Mouse (Mus musculus): ENCODE measurements around the gene Hmgn2. TPM values are rescaled to one million over a fixed set of nuclear protein-coding genes. Genes with fewer than 3 reads are reported as not detected.
A peak's percentile ranks its signal among the peaks of the same experiment; 100 is the strongest.
"Not testable (repeated sequence)": the region's sequence is repeated elsewhere in the genome, so short reads cannot be mapped to it uniquely, and the experiment has no call there.

The Hmgn2 gene
- total RNA-seq (2021) = 100 to 1,000 TPM; 274 to 291 TPM

- intact Hi-C loops (cut with DNase I) = loop anchor here (10.0 kb wide), 1 partner anchor 54 kb away; no protein-coding TSS in a partner anchor
These were observed at the start of gene Hmgn2 for GRCm38 (mm10) chr4:133968150-133968921. Gene Hmgn2 (minus strand): TSS chr4:133968650.

GRCm38 (mm10) chr4:134017201-134017865 is 48.9 kb upstream of the Hmgn2 start:
- no peak for DNase-seq
- intact Hi-C loops (cut with DNase I) = no loop called here

More at GRCm38 (mm10) chr4:133968150-133968921, at the start of gene Hmgn2:
- peak; percentile 66 for DNase-seq

- intact Hi-C loops (cut with DNase I) = no loop called here
- no peak for DNase-seq
These were observed 48.3 kb upstream of the Hmgn2 start for GRCm38 (mm10) chr4:134016767-134017166.

- intact Hi-C loops (cut with DNase I) = no loop called here
- no peak for DNase-seq
These were observed 47.8 kb upstream of the Hmgn2 start for GRCm38 (mm10) chr4:134016208-134016607.

- DNase-seq = no peak
- intact Hi-C loops (cut with DNase I) = no loop called here
These were observed 44.5 kb upstream of the Hmgn2 start for GRCm38 (mm10) chr4:134012858-134013528.

- intact Hi-C loops (cut with DNase I) = no loop called here
- no peak for DNase-seq
These were observed 43.3 kb upstream of the Hmgn2 start for GRCm38 (mm10) chr4:134011450-134012414.

GRCm38 (mm10) chr4:134009709-134010108 is 41.3 kb upstream of the Hmgn2 start:
- intact Hi-C loops (cut with DNase I) = no loop called here
- no peak for DNase-seq

GRCm38 (mm10) chr4:134006845-134007244 is 38.4 kb upstream of the Hmgn2 start:
- no peak for DNase-seq
- intact Hi-C loops (cut with DNase I) = no loop called here

- intact Hi-C loops (cut with DNase I) = no loop called here
- DNase-seq = no peak
These were observed 37.3 kb upstream of the Hmgn2 start for GRCm38 (mm10) chr4:134005581-134006358.

GRCm38 (mm10) chr4:134002903-134003302 is 34.5 kb upstream of the Hmgn2 start:
- intact Hi-C loops (cut with DNase I) = no loop called here
- no peak for DNase-seq

GRCm38 (mm10) chr4:134002246-134002645 is 33.8 kb upstream of the Hmgn2 start:
- DNase-seq = no peak
- intact Hi-C loops (cut with DNase I) = no loop called here

GRCm38 (mm10) chr4:134001710-134002109 is 33.3 kb upstream of the Hmgn2 start:
- DNase-seq = no peak
- intact Hi-C loops (cut with DNase I) = no loop called here

GRCm38 (mm10) chr4:134000466-134001438 is 32.3 kb upstream of the Hmgn2 start, which contains the start of gene Dhdds:
Gene Dhdds (minus strand): TSS chr4:134000918.
- intact Hi-C loops (cut with DNase I) = no loop called here
- peak; percentile 97 for DNase-seq

GRCm38 (mm10) chr4:133994697-133995096 is 26.2 kb upstream of the Hmgn2 start:
- intact Hi-C loops (cut with DNase I) = no loop called here
- no peak for DNase-seq

GRCm38 (mm10) chr4:133991087-133991660 is 22.7 kb upstream of the Hmgn2 start:
- intact Hi-C loops (cut with DNase I) = no loop called here
- no peak for DNase-seq

- intact Hi-C loops (cut with DNase I) = no loop called here
- no peak for DNase-seq
These were observed 21.6 kb upstream of the Hmgn2 start for GRCm38 (mm10) chr4:133990035-133990434.

- intact Hi-C loops (cut with DNase I) = not testable (repeated sequence)
These were observed 19.8 kb upstream of the Hmgn2 start for GRCm38 (mm10) chr4:133988289-133988688.

GRCm38 (mm10) chr4:133982936-133983335 is 14.5 kb upstream of the Hmgn2 start:
- no peak for DNase-seq
- intact Hi-C loops (cut with DNase I) = no loop called here

More at GRCm38 (mm10) chr4:133988289-133988688, 19.8 kb upstream of the Hmgn2 start:
- DNase-seq = not testable (repeated sequence)
